Mouse (Mus musculus): ENCODE results near the gene Dedd2.

GRCm38 (mm10) chr7:25156158-25156648 is 64.2 kb downstream of the Dedd2 start:
- TF ChIP-seq CTCF (IDR thresholded peaks at IDR 0.05; ENCODE audit: low read depth, low read length) (no peak), POLR2A (IDR thresholded peaks at IDR 0.05; ENCODE audit: borderline replicate concordance, low read depth, low read length) (no peak)
